Mouse (Mus musculus) G1E (cell line): ENCODE measurements around the gene Snx10.

Experiments
- CTCF ChIP-seq: IDR thresholded peaks from 2 replicates; pipeline ENCODE4 v1.5.1; 2012; ENCODE audit warnings: low read depth, low read length, inconsistent platforms, mixed read lengths
- POLR2AphosphoS5 ChIP-seq: IDR thresholded peaks from 2 replicates; pipeline ENCODE4 v1.6.1; 2012; ENCODE audit warnings: low read depth, low read length, inconsistent platforms; ENCODE audit not compliant: insufficient replicate concordance
- TAL1 ChIP-seq: conservative IDR thresholded peaks from 2 replicates; pipeline ENCODE4 v1.6.1; 2012; ENCODE audit warnings: low read depth, low read length, inconsistent platforms, mixed read lengths

DNA sequence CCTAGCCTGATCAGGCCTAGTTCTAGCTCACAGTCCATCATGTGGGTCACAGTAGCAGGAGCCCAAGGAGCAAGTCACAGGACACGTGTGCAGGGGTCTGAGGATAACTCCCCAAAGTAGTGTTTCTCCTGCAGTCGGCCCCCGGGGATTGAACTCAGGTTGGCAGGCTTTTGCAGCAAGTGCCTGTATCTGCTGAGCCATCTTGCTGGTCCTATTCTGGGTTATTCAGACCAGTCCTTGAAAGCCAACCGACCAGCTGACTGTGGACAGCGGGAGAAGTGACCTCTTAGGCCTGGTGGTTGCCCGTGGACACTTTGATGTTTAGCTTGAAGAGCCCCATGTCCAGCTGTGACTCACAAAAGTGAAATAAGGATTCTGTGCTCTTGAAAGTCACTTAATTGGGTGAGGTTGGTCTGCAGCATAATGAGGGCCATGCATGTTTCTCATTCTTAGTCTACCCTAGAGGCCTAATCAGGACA is 20.0 kb downstream of the Snx10 start:
- TF ChIP-seq POLR2AphosphoS5 (no peak), CTCF (no peak), TAL1 (no peak)
